Mouse (Mus musculus): ENCODE data around the gene Mta1. TPM values are rescaled to one million over a fixed set of nuclear protein-coding genes. Genes with fewer than 3 reads are reported as not detected.

The Mta1 gene
- total RNA-seq, 2 experiments from 2014 or later, result 84.2 to 85.2 TPM

GRCm38 (mm10) chr12:113176960-113177725 lies 79.1 kb downstream of the Mta1 start:
- DNase-seq (ENCODE audit: low spot score in 2 of 2), result no peak

GRCm38 (mm10) chr12:113181020-113181419 lies 82.9 kb downstream of the Mta1 start:
- no peak for DNase-seq (ENCODE audit: low spot score in 2 of 2)

DNA sequence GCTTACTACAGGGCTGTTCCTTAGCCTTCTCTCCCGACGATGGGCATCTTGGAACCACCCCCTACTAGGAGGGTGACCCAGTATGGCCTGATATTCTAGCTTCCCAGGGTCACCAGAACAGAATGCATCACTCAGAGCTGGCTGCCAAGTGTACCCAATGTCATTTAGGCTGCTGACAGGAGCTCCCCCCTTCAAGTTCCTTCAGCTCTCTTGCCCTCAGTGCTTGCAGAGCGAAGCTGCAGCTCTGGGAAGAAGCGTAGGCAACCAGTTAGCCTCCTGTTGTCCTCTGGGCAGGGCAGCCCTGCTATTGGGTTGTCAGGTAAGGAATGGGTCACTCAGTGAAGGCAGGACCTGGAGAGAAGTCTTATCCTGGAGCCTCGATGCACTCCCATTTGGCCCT lies 86.9 kb downstream of the Mta1 start:
- no peak for DNase-seq (ENCODE audit: low spot score in 2 of 2)

DNA sequence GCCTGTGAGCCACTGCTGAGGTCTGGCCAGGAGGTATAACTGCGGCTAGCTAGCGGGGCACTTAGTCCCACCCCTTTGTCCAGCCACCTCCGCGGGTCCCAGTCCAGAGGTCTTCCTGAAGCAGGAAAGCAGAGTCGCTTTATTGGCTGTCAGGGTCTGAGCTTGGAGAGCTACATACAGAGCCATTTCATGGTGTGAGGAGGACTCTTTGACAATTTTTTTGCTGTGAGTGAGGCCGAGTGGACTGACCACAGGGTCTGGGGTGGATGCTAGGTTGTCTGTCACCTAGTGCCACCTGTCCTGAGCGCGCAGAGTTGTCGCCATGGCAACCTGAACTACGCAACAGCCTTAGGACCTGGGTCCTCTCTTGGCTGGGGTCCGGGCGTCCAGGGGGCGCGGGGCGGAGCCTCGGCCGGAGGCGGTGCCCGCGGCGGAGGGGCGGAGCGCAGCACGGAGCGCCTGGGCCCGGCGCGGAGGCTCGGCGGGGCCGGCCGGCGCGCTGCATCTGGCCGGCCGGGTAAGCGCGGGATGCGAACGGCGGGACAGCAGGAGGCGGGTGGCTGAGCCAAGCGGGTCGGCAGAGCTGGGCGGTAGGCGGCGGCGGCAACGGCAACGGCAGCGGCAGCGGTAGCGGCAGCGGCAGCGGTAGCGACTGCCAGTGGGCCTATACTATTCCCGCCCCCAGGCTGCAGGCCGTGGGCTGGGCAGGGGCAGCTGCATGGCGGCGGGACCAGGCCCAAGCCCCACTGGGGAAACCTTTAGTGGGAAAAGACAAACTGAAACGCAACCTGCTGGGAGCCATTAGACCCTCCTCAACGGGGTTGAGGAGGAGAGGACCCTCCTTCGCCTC lies 87.6 kb downstream of the Mta1 start, which contains the start of gene Tmem121:
Gene Tmem121, plus strand, starts transcription at position 489 of the 850 bp plus-strand sequence.
- DNase-seq (ENCODE audit: low spot score in 2 of 2), result peak in 1 of 2 experiments; percentile 54

GRCm38 (mm10) chr12:113186326-113187010 lies 88.4 kb downstream of the Mta1 start:
- no peak for DNase-seq (ENCODE audit: low spot score in 2 of 2)

Small RNA genes lying within 50 kb of the gene (microRNA-seq; reads per million reads assigned to microRNA genes)
- 0 reads per million in 2 experiments for gene Gm44471

Other genes with a start within 250 kb of the Mta1 start
- gene Gpr132, start 230.1 kb upstream of the Mta1 start, total RNA-seq (2021), result not detected
- 10 to 100 TPM; 45.2 to 50.8 TPM for gene Jag2, start 168.5 kb upstream of the Mta1 start, total RNA-seq (2021)
- gene Nudt14, start 156.2 kb upstream of the Mta1 start, total RNA-seq (2021), result 10 to 100 TPM in 1 of 2 experiments, 1 to 10 TPM in 1; 7.5 to 11.1 TPM
- gene Btbd6, start 121.8 kb upstream of the Mta1 start, total RNA-seq (2021), result 10 to 100 TPM; 47.1 to 47.2 TPM
- gene Brf1, start 97.6 kb upstream of the Mta1 start, total RNA-seq (2021), result 10 to 100 TPM; 51.2 to 58.9 TPM
- 100 to 1,000 TPM; 121 TPM for gene Pacs2, start 83.8 kb upstream of the Mta1 start, total RNA-seq (2021)
- gene Tex22, start 23.8 kb upstream of the Mta1 start, total RNA-seq (2021), result under 1 TPM in 1 of 2 experiments, not detected in 1; 0.51 TPM
- 100 to 1,000 TPM; 118 TPM for gene Crip2, start 42.0 kb downstream of the Mta1 start, total RNA-seq (2021)
- 10 to 100 TPM in 1 of 2 experiments, 1 to 10 TPM in 1; 9.2 to 19.5 TPM for gene Crip1, start 48.0 kb downstream of the Mta1 start, total RNA-seq (2021)
- 1 to 10 TPM; 2.3 to 2.7 TPM for gene Tedc1, start 58.1 kb downstream of the Mta1 start, total RNA-seq (2021)
- 10 to 100 TPM; 23.2 to 24.0 TPM for gene Tmem121, start 87.7 kb downstream of the Mta1 start, total RNA-seq (2021)

Data from layer of hippocampus, postnatal 14 days (tissue).